Mouse (Mus musculus): ENCODE data around the gene Plcxd2. TPM values are rescaled to one million over a fixed set of nuclear protein-coding genes. Genes with fewer than 3 reads are reported as not detected.
A peak's percentile ranks its signal among the peaks of the same experiment; 100 is the strongest.

The Plcxd2 gene
- polyA plus RNA-seq, 1 experiment from 2014 or later = 1.2 TPM

DNA sequence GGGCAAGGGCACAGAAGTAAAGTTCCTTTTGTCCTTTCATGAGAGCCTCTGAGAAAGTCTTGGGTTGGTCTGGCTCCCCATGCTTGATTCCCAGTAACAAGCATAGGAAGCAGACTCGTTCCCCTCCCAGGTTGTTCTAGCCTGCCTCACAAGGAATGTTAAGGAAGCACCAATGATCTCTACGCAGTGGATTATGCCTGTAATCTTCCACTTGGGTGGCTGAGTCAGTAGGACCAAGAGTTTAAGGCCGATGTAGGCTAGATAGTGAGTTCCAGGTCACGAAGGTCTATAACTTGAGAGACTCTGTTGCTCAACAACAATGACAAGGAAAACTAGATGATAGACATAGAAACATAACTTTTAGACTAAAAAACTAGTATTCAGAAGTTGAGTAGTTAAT lies 9.8 kb upstream of the Plcxd2 start:
- ATAC-seq (ENCODE audit: insufficient number of reproducible peaks, insufficient read depth, low FRiP score, low read depth) = no peak
- no peak overlapping the region for H3K9ac ChIP-seq (replicated peaks; ENCODE audit: low read depth, low read length)
- H3K36me3 ChIP-seq (ENCODE audit: control insufficient read depth, insufficient read depth, low read length) = no peaks in the 10 kb centered on the region
- H3K4me3 ChIP-seq (ENCODE audit: low read depth, low read length) = no peak overlapping the region
- H3K9me3 ChIP-seq (ENCODE audit: control insufficient read depth, low read depth, low read length) = no peaks in the 10 kb centered on the region
- H3K4me1 ChIP-seq (ENCODE audit: control insufficient read depth, insufficient read depth, low read length) = no peaks in the 10 kb centered on the region
- H3K27ac ChIP-seq (ENCODE audit: low read length) = no peak overlapping the region
- H3K27me3 ChIP-seq (ENCODE audit: control insufficient read depth, insufficient read depth, low read length) = no peaks in the 10 kb centered on the region
- 76% methylated on average over 4 of the region's 4 CpGs for WGBS
- no peak overlapping the region for H3K4me2 ChIP-seq (replicated peaks; ENCODE audit: low read depth, low read length)

- Histone ChIP-seq H3K36me3 (ENCODE audit: control insufficient read depth, insufficient read depth, low read length) (no peaks in the 10 kb centered on the region), H3K9me3 (ENCODE audit: control insufficient read depth, low read depth, low read length) (no peaks in the 10 kb centered on the region), H3K9ac (replicated peaks; ENCODE audit: low read depth, low read length) (no peak overlapping the region), H3K27me3 (ENCODE audit: control insufficient read depth, insufficient read depth, low read length) (no peaks in the 10 kb centered on the region), H3K4me1 (ENCODE audit: control insufficient read depth, insufficient read depth, low read length) (no peaks in the 10 kb centered on the region), H3K27ac (ENCODE audit: low read length) (no peak overlapping the region), H3K4me3 (ENCODE audit: low read depth, low read length) (no peak overlapping the region), H3K4me2 (replicated peaks; ENCODE audit: low read depth, low read length) (no peak overlapping the region)
- no peak for ATAC-seq (ENCODE audit: insufficient number of reproducible peaks, insufficient read depth, low FRiP score, low read depth)
- WGBS = 58% methylated on average over 1 of the region's 1 CpGs
These were observed 9.3 kb upstream of the Plcxd2 start for GRCm38 (mm10) chr16:46019359-46019758.

DNA sequence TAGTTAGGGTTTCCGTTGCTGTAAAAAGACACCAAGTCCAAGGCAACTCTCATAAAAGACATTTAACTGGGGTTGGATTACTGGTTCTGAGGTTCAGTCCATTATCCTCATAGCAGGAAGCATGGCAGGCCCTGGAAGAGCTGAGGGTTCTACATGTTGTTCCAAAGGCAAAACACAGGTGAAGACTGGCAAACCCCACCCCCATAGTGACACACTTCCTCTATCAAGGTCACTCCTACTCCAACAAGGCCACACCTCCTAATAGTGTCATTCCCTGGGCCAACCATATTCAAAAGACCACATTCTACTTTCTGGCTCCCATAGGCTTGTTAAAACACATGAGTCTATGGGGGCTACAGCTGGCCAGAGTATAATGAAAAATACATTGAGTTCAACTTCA lies 1.7 kb upstream of the Plcxd2 start:
- Histone ChIP-seq H3K9me3 (ENCODE audit: control insufficient read depth, low read depth, low read length) (no peaks in the 10 kb centered on the region), H3K27me3 (ENCODE audit: control insufficient read depth, insufficient read depth, low read length) (no peaks in the 10 kb centered on the region), H3K36me3 (ENCODE audit: control insufficient read depth, insufficient read depth, low read length) (no peaks in the 10 kb centered on the region), H3K9ac (replicated peaks; ENCODE audit: low read depth, low read length) (no peak overlapping the region), H3K4me2 (replicated peaks; ENCODE audit: low read depth, low read length) (no peak overlapping the region), H3K4me1 (ENCODE audit: control insufficient read depth, insufficient read depth, low read length) (no peaks in the 10 kb centered on the region), H3K27ac (ENCODE audit: low read length) (no peak overlapping the region), H3K4me3 (ENCODE audit: low read depth, low read length) (no peak overlapping the region)
- ATAC-seq (ENCODE audit: insufficient number of reproducible peaks, insufficient read depth, low FRiP score, low read depth) = no peak
- 65% methylated on average over 1 of the region's 1 CpGs for WGBS

- H3K27ac ChIP-seq (ENCODE audit: low read length) = peak overlapping the region; percentile 59; the same call in 1 of the 2 replicates
- no peak for ATAC-seq (ENCODE audit: insufficient number of reproducible peaks, insufficient read depth, low FRiP score, low read depth)
- peak overlapping the region; percentile 45; the same call in 1 of the 2 replicates for H3K9ac ChIP-seq (replicated peaks; ENCODE audit: low read depth, low read length)
- H3K4me1 ChIP-seq (ENCODE audit: control insufficient read depth, insufficient read depth, low read length) = no peaks in the 10 kb centered on the region
- H3K4me2 ChIP-seq (replicated peaks; ENCODE audit: low read depth, low read length) = peak overlapping the region; percentile 79
- H3K4me3 ChIP-seq (ENCODE audit: low read depth, low read length) = peak overlapping the region; percentile 49
- 9% methylated on average over 5 of the region's 5 CpGs for WGBS
- H3K27me3 ChIP-seq (ENCODE audit: control insufficient read depth, insufficient read depth, low read length) = no peaks in the 10 kb centered on the region
- H3K9me3 ChIP-seq (ENCODE audit: control insufficient read depth, low read depth, low read length) = no peaks in the 10 kb centered on the region
- no peaks in the 10 kb centered on the region for H3K36me3 ChIP-seq (ENCODE audit: control insufficient read depth, insufficient read depth, low read length)
These were observed 845 bp upstream of the Plcxd2 start for GRCm38 (mm10) chr16:46010906-46011220.

DNA sequence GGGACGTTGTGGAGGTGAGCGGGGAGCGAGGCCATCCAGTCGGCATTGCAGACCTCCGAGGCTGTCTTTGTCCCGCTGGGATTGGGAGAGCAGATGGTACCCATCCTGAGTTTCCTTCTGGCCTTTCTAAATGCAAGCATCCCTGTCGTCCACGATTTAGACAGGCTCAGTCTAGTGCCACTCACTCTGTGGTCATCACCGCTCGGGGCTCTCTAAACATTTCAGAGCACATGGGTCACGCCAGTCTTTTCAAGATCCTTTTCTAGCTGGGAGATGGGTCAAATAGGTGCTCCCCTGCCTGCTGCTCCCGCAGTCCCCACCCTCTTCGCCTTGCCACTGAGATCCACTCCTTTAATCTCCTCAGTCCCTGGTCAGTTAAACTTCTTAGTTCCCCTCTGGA lies 301 bp downstream of the Plcxd2 start:
- H3K4me2 ChIP-seq (replicated peaks; ENCODE audit: low read depth, low read length) = peak overlapping the region; percentile 79
- no peak overlapping the region for H3K27ac ChIP-seq (ENCODE audit: low read length)
- ATAC-seq (ENCODE audit: insufficient number of reproducible peaks, insufficient read depth, low FRiP score, low read depth) = peak; percentile 2; the same call in 1 of the 2 replicates
- H3K9ac ChIP-seq (replicated peaks; ENCODE audit: low read depth, low read length) = peak overlapping the region; percentile 15
- H3K4me1 ChIP-seq (ENCODE audit: control insufficient read depth, insufficient read depth, low read length) = no peaks in the 10 kb centered on the region
- under 1% methylated on average over 13 of the region's 13 CpGs for WGBS
- H3K4me3 ChIP-seq (ENCODE audit: low read depth, low read length) = peak overlapping the region; percentile 49
- H3K36me3 ChIP-seq (ENCODE audit: control insufficient read depth, insufficient read depth, low read length) = no peaks in the 10 kb centered on the region
- H3K27me3 ChIP-seq (ENCODE audit: control insufficient read depth, insufficient read depth, low read length) = no peaks in the 10 kb centered on the region
- no peaks in the 10 kb centered on the region for H3K9me3 ChIP-seq (ENCODE audit: control insufficient read depth, low read depth, low read length)

DNA sequence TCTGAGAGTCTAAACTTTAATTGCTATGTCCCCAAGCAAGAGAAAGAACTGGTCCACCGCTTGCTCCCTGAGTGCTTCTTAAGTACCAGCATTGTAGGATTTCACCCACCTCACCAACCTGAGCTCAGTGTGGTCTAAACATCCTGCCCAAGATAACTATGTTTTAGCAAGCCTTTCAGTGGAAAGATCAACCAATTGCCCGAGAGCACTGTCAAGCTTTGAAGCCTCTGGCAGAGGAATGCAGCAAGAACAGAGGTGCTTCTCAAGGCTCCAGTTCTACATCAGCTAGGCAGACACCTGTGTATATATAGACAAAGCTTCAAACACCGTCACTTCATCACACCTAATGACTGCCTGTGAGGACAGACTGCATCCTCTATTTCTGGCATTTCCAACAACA lies 1.3 kb downstream of the Plcxd2 start:
- no peaks in the 10 kb centered on the region for H3K4me1 ChIP-seq (ENCODE audit: control insufficient read depth, insufficient read depth, low read length)
- H3K27me3 ChIP-seq (ENCODE audit: control insufficient read depth, insufficient read depth, low read length) = no peaks in the 10 kb centered on the region
- H3K9me3 ChIP-seq (ENCODE audit: control insufficient read depth, low read depth, low read length) = no peaks in the 10 kb centered on the region
- no peaks in the 10 kb centered on the region for H3K36me3 ChIP-seq (ENCODE audit: control insufficient read depth, insufficient read depth, low read length)
- 50% methylated on average over 3 of the region's 3 CpGs for WGBS
- H3K27ac ChIP-seq (ENCODE audit: low read length) = no peak overlapping the region
- no peak overlapping the region for H3K4me3 ChIP-seq (ENCODE audit: low read depth, low read length)
- ATAC-seq (ENCODE audit: insufficient number of reproducible peaks, insufficient read depth, low FRiP score, low read depth) = no peak
- H3K4me2 ChIP-seq (replicated peaks; ENCODE audit: low read depth, low read length) = peak overlapping the region; percentile 79; the same call in 1 of the 2 replicates
- no peak overlapping the region for H3K9ac ChIP-seq (replicated peaks; ENCODE audit: low read depth, low read length)

GRCm38 (mm10) chr16:46008036-46008605 lies 1.9 kb downstream of the Plcxd2 start:
- 81% methylated on average over 5 of the region's 5 CpGs for WGBS
- Histone ChIP-seq H3K4me1 (ENCODE audit: control insufficient read depth, insufficient read depth, low read length) (no peaks in the 10 kb centered on the region), H3K9me3 (ENCODE audit: control insufficient read depth, low read depth, low read length) (no peaks in the 10 kb centered on the region), H3K36me3 (ENCODE audit: control insufficient read depth, insufficient read depth, low read length) (no peaks in the 10 kb centered on the region), H3K4me3 (ENCODE audit: low read depth, low read length) (no peak overlapping the region), H3K4me2 (replicated peaks; ENCODE audit: low read depth, low read length) (no peak overlapping the region), H3K27ac (ENCODE audit: low read length) (no peak overlapping the region), H3K9ac (replicated peaks; ENCODE audit: low read depth, low read length) (no peak overlapping the region), H3K27me3 (ENCODE audit: control insufficient read depth, insufficient read depth, low read length) (no peaks in the 10 kb centered on the region)
- no peak for ATAC-seq (ENCODE audit: insufficient number of reproducible peaks, insufficient read depth, low FRiP score, low read depth)

GRCm38 (mm10) chr16:46006261-46006660 lies 3.8 kb downstream of the Plcxd2 start:
- no peaks in the 10 kb centered on the region for H3K9me3 ChIP-seq (ENCODE audit: control insufficient read depth, low read depth, low read length)
- H3K4me3 ChIP-seq (ENCODE audit: low read depth, low read length) = no peak overlapping the region
- H3K4me2 ChIP-seq (replicated peaks; ENCODE audit: low read depth, low read length) = no peak overlapping the region
- no peak overlapping the region for H3K9ac ChIP-seq (replicated peaks; ENCODE audit: low read depth, low read length)
- ATAC-seq (ENCODE audit: insufficient number of reproducible peaks, insufficient read depth, low FRiP score, low read depth) = no peak
- WGBS = 75% methylated on average over 10 of the region's 10 CpGs
- H3K36me3 ChIP-seq (ENCODE audit: control insufficient read depth, insufficient read depth, low read length) = no peaks in the 10 kb centered on the region
- H3K27me3 ChIP-seq (ENCODE audit: control insufficient read depth, insufficient read depth, low read length) = no peaks in the 10 kb centered on the region
- H3K4me1 ChIP-seq (ENCODE audit: control insufficient read depth, insufficient read depth, low read length) = no peaks in the 10 kb centered on the region
- no peak overlapping the region for H3K27ac ChIP-seq (ENCODE audit: low read length)

DNA sequence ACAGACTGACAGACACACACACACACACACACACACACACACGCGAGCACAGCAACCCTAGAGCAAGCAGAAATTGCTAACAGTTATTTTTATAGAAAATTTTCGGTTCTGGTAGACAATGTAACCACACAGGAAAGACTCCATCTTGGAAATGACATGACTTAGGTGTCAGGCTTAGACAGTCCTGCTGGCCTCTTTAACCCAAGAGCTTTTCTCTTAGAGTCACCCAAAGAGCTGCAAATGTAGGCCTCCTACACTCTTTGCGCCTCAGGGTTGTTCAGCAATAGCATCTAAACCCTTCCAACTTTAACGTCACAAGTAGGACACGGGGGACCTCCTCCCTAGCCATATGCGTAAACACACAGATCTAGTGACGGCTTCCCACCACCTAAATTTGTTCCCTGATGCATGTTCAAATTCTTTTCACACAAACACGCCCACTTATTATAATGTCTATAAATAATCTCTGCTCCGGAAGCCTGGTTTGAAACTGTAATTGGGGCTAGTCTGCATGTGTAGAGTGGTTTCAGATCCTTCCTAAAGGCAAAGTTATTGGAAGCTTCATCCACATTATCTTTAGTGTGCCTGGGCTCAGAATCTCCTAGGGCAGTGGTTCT lies 8.4 kb downstream of the Plcxd2 start:
- Histone ChIP-seq H3K4me2 (replicated peaks; ENCODE audit: low read depth, low read length) (no peak overlapping the region), H3K27ac (ENCODE audit: low read length) (no peak overlapping the region), H3K27me3 (ENCODE audit: control insufficient read depth, insufficient read depth, low read length) (no peaks in the 10 kb centered on the region), H3K36me3 (ENCODE audit: control insufficient read depth, insufficient read depth, low read length) (no peaks in the 10 kb centered on the region), H3K9ac (replicated peaks; ENCODE audit: low read depth, low read length) (no peak overlapping the region), H3K9me3 (ENCODE audit: control insufficient read depth, low read depth, low read length) (no peaks in the 10 kb centered on the region), H3K4me1 (ENCODE audit: control insufficient read depth, insufficient read depth, low read length) (no peaks in the 10 kb centered on the region), H3K4me3 (ENCODE audit: low read depth, low read length) (no peak overlapping the region)
- 80% methylated on average over 10 of the region's 10 CpGs for WGBS
- no peak for ATAC-seq (ENCODE audit: insufficient number of reproducible peaks, insufficient read depth, low FRiP score, low read depth)
